Mouse (Mus musculus): Measurements from ENCODE around the gene Adipor2.

DNA sequence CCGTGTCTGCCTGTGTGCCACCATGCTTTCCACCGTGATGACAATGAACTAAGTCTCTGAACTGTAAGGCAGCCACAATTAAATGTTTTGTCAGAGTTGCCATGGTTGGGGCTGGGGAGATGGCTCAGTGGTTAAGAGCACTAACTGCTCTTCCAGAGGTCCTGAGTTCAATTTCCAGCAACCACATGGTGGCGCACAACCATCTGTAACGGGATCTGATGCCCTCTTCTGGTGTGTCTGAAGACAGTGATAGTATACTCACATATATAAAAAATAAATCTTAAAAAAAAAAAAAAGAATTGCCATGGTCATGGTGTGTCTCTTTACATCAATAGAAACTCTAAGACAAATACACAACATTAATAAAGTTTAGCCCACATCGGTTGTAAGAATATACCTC lies 42.5 kb downstream of the Adipor2 start:
- TF ChIP-seq CTCF (IDR thresholded peaks at IDR 0.05; ENCODE audit: insufficient read depth, low read depth, low read length) (no peak), POLR2A (IDR thresholded peaks at IDR 0.05; ENCODE audit: insufficient read depth, low read depth, low read length) (no peak)
